Mouse (Mus musculus) liver, embryonic 13.5 days (tissue): ENCODE results near the gene Irf2. TPM values are rescaled to one million over a fixed set of nuclear protein-coding genes. Genes with fewer than 3 reads are reported as not detected.

Experiments used
- ATAC-seq: fragments of 200-750 bp; cut with Nextera tagmentation; 2 replicates; pipeline ENCODE4 v1.8.0; 2017; ENCODE audit warnings: low read depth, mild to moderate bottlenecking, moderate number of reproducible peaks, moderate library complexity
- DNase-seq: peaks from one replicate; pipeline ENCODE4 v3.0.0; 2022
- H3K27ac ChIP-seq: fragments of 300-500 bp; sonication (generic); 2 replicates; pipeline ENCODE4 v1.5.1; 2015; ENCODE audit warnings: moderate library complexity, mild to moderate bottlenecking, inconsistent platforms
- H3K27me3 ChIP-seq: fragments of 300-500 bp; sonication (generic); 2 replicates; pipeline ENCODE4 v1.6.1; 2015; ENCODE audit warnings: mild to moderate bottlenecking, inconsistent platforms
- H3K36me3 ChIP-seq: fragments of 300-500 bp; sonication (generic); 2 replicates; pipeline ENCODE4 v1.6.1; 2015; ENCODE audit warnings: mild to moderate bottlenecking, inconsistent platforms
- H3K4me1 ChIP-seq: fragments of 300-500 bp; sonication (generic); replicated peaks from 2 replicates; pipeline ENCODE4 v1.6.1; 2015; ENCODE audit warnings: inconsistent platforms
- H3K4me2 ChIP-seq: fragments of 300-500 bp; sonication (generic); 2 replicates; pipeline ENCODE4 v1.6.1; 2015; ENCODE audit warnings: inconsistent platforms, mild to moderate bottlenecking, moderate library complexity
- H3K4me3 ChIP-seq: fragments of 300-500 bp; sonication (generic); replicated peaks from 2 replicates; pipeline ENCODE4 v1.5.1; 2015; ENCODE audit warnings: mild to moderate bottlenecking, inconsistent platforms
- H3K9ac ChIP-seq: fragments of 300-500 bp; sonication (generic); 2 replicates; pipeline ENCODE4 v1.6.1; 2015; ENCODE audit warnings: mild to moderate bottlenecking, inconsistent platforms
- H3K9me3 ChIP-seq: fragments of 300-500 bp; sonication (generic); replicated peaks from 2 replicates; pipeline ENCODE4 v1.6.1; 2016; ENCODE audit warnings: inconsistent platforms
- WGBS: fragments of 180-500 bp; shearing (Covaris S2); methylation state at CpG from one replicate; pipeline ENCODE4 v1.1.7; 2015; ENCODE audit not compliant: insufficient replicate concordance; 5-methylcytosine and 5-hydroxymethylcytosine counted together
- polyA plus RNA-seq: library from polyadenylated mRNA; unstranded; fragments of >200 nt; fragmentation: Nextera tagmentation; extraction: Ambion mirVana; gene quantifications from 2 replicates; pipeline ENCODE4 v1.2.1, GENCODE M21; 2015

Irf2 gene
- polyA plus RNA-seq, 1 experiment from 2014 or later, result 11.1 TPM

- H3K27me3 ChIP-seq, result no peaks in the 10 kb centered on the region
- 46% methylated on average over 3 of the region's 3 CpGs for WGBS
- DNase-seq (no peak), ATAC-seq (no peak)
- H3K9ac ChIP-seq, result no peak overlapping the region
- no peak overlapping the region for H3K4me2 ChIP-seq
- no peak overlapping the region for H3K27ac ChIP-seq
- no peak overlapping the region for H3K4me3 ChIP-seq
- peaks cover 22% of the 10 kb centered on the region for H3K4me1 ChIP-seq
- H3K36me3 ChIP-seq, result peaks cover 7% of the 10 kb centered on the region; the same call in 1 of the 2 replicates
- no peaks in the 10 kb centered on the region for H3K9me3 ChIP-seq
Observed at GRCm38 (mm10) chr8:46832399-46832798, 92.9 kb downstream of the Irf2 start.

- no peak for ATAC-seq
Observed at GRCm38 (mm10) chr8:46833763-46834162, 94.2 kb downstream of the Irf2 start.

GRCm38 (mm10) chr8:46834440-46834839, 94.9 kb downstream of the Irf2 start:
- Histone ChIP-seq H3K4me2 (no peak overlapping the region), H3K36me3 (peaks cover 4% of the 10 kb centered on the region), H3K27ac (no peak overlapping the region), H3K9ac (no peak overlapping the region), H3K27me3 (no peaks in the 10 kb centered on the region), H3K4me3 (no peak overlapping the region), H3K4me1 (peaks cover 16% of the 10 kb centered on the region), H3K9me3 (no peaks in the 10 kb centered on the region)
- WGBS, result 79% methylated on average over 3 of the region's 3 CpGs
- DNase-seq (no peak), ATAC-seq (no peak)

More at GRCm38 (mm10) chr8:46833763-46834162, 94.2 kb downstream of the Irf2 start:
- H3K36me3 ChIP-seq, result peaks cover 4% of the 10 kb centered on the region
- no peaks in the 10 kb centered on the region for H3K9me3 ChIP-seq
- H3K4me1 ChIP-seq, result peaks cover 19% of the 10 kb centered on the region
- no peak overlapping the region for H3K4me3 ChIP-seq
- H3K27me3 ChIP-seq, result no peaks in the 10 kb centered on the region
- H3K27ac ChIP-seq, result no peak overlapping the region
- 70% methylated on average over 4 of the region's 4 CpGs for WGBS
- no peak overlapping the region for H3K4me2 ChIP-seq
- DNase-seq, result no peak
- H3K9ac ChIP-seq, result no peak overlapping the region

GRCm38 (mm10) chr8:46836011-46836652, 96.6 kb downstream of the Irf2 start:
- H3K9me3 ChIP-seq, result no peaks in the 10 kb centered on the region
- peaks cover 12% of the 10 kb centered on the region for H3K4me1 ChIP-seq
- no peak overlapping the region for H3K27ac ChIP-seq
- H3K4me3 ChIP-seq, result no peak overlapping the region
- no peaks in the 10 kb centered on the region for H3K27me3 ChIP-seq
- no peak overlapping the region for H3K9ac ChIP-seq
- H3K36me3 ChIP-seq, result peaks cover 4% of the 10 kb centered on the region
- DNase-seq (no peak), ATAC-seq (no peak)
- no peak overlapping the region for H3K4me2 ChIP-seq
- 83% methylated on average over 8 of the region's 8 CpGs for WGBS

GRCm38 (mm10) chr8:46836949-46837348, 97.4 kb downstream of the Irf2 start:
- Histone ChIP-seq H3K27ac (no peak overlapping the region), H3K36me3 (peaks cover 4% of the 10 kb centered on the region), H3K27me3 (no peaks in the 10 kb centered on the region), H3K4me2 (no peak overlapping the region), H3K9ac (no peak overlapping the region), H3K4me1 (peaks cover 12% of the 10 kb centered on the region), H3K4me3 (no peak overlapping the region), H3K9me3 (no peaks in the 10 kb centered on the region)
- 66% methylated on average over 5 of the region's 5 CpGs for WGBS
- DNase-seq (no peak), ATAC-seq (no peak)

- Histone ChIP-seq H3K27me3 (no peaks in the 10 kb centered on the region), H3K36me3 (peaks cover 4% of the 10 kb centered on the region), H3K9me3 (no peaks in the 10 kb centered on the region), H3K9ac (no peak overlapping the region), H3K4me2 (no peak overlapping the region), H3K4me1 (peaks cover 10% of the 10 kb centered on the region; the same call in 1 of the 2 replicates), H3K4me3 (no peak overlapping the region), H3K27ac (no peak overlapping the region)
- no peak for ATAC-seq
- DNase-seq, result no peak
- WGBS, result 70% methylated on average over 5 of the region's 5 CpGs
Observed at GRCm38 (mm10) chr8:46838052-46838451, 98.5 kb downstream of the Irf2 start.

- H3K4me1 ChIP-seq, result peaks cover 29% of the 10 kb centered on the region
- no peak overlapping the region for H3K27ac ChIP-seq
- no peak for ATAC-seq
- no peaks in the 10 kb centered on the region; the same call in none of the 2 replicates for H3K36me3 ChIP-seq
- DNase-seq, result no peak
- WGBS, result 53% methylated on average over 4 of the region's 4 CpGs
- no peaks in the 10 kb centered on the region for H3K27me3 ChIP-seq
- no peaks in the 10 kb centered on the region for H3K9me3 ChIP-seq
- no peak overlapping the region for H3K4me3 ChIP-seq
- no peak overlapping the region for H3K4me2 ChIP-seq
- H3K9ac ChIP-seq, result no peak overlapping the region
Observed at GRCm38 (mm10) chr8:46840390-46840789, 100.9 kb downstream of the Irf2 start.

GRCm38 (mm10) chr8:46840791-46841190, 101.3 kb downstream of the Irf2 start:
- ATAC-seq, result no peak
- Histone ChIP-seq H3K27ac (no peak overlapping the region), H3K36me3 (peaks cover 3% of the 10 kb centered on the region), H3K4me3 (no peak overlapping the region), H3K4me1 (peaks cover 32% of the 10 kb centered on the region), H3K9me3 (no peaks in the 10 kb centered on the region), H3K4me2 (no peak overlapping the region), H3K27me3 (no peaks in the 10 kb centered on the region), H3K9ac (no peak overlapping the region)
- DNase-seq, result no peak
- 84% methylated on average over 10 of the region's 10 CpGs for WGBS

- H3K4me2 ChIP-seq, result no peak overlapping the region
- no peaks in the 10 kb centered on the region for H3K27me3 ChIP-seq
- H3K9ac ChIP-seq, result no peak overlapping the region
- ATAC-seq (no peak), DNase-seq (no peak)
- WGBS, result 29% methylated on average over 5 of the region's 5 CpGs
- peaks cover 17% of the 10 kb centered on the region for H3K36me3 ChIP-seq
- peaks cover 33% of the 10 kb centered on the region for H3K4me1 ChIP-seq
- no peak overlapping the region for H3K4me3 ChIP-seq
- no peaks in the 10 kb centered on the region for H3K9me3 ChIP-seq
- peak overlapping the region; percentile 49; the same call in 1 of the 2 replicates for H3K27ac ChIP-seq
Observed at GRCm38 (mm10) chr8:46842676-46843181, 103.2 kb downstream of the Irf2 start.

- Histone ChIP-seq H3K27me3 (no peaks in the 10 kb centered on the region), H3K4me3 (no peak overlapping the region), H3K27ac (peak overlapping the region; percentile 55; the same call in 1 of the 2 replicates), H3K36me3 (peaks cover 18% of the 10 kb centered on the region), H3K4me1 (peaks cover 37% of the 10 kb centered on the region), H3K9ac (no peak overlapping the region), H3K9me3 (no peaks in the 10 kb centered on the region), H3K4me2 (no peak overlapping the region)
- WGBS, result 74% methylated on average over 4 of the region's 4 CpGs
- ATAC-seq (no peak), DNase-seq (no peak)
Observed at GRCm38 (mm10) chr8:46843855-46844254, 104.3 kb downstream of the Irf2 start.

- ATAC-seq, result no peak
- DNase-seq, result no peak
- Histone ChIP-seq H3K27ac (peak overlapping the region; percentile 55), H3K4me3 (no peak overlapping the region), H3K9me3 (no peaks in the 10 kb centered on the region), H3K36me3 (peaks cover 18% of the 10 kb centered on the region), H3K4me2 (peak overlapping the region; percentile 17; the same call in 1 of the 2 replicates), H3K4me1 (peaks cover 43% of the 10 kb centered on the region), H3K27me3 (no peaks in the 10 kb centered on the region), H3K9ac (no peak overlapping the region)
- 29% methylated on average over 3 of the region's 3 CpGs for WGBS
Observed at GRCm38 (mm10) chr8:46844371-46844973, 104.9 kb downstream of the Irf2 start.
